Mouse (Mus musculus) gonadal fat pad, adult 2 months (tissue): ENCODE data around the gene Myo5c. TPM values are rescaled to one million over a fixed set of nuclear protein-coding genes. Genes with fewer than 3 reads are reported as not detected.

Experiments used
- DNase-seq: peaks from one replicate; pipeline ENCODE4 v3.0.0-alpha.2; 2012; ENCODE audit warnings: low read depth
- polyA plus RNA-seq: library from polyadenylated mRNA; depleted of rRNA; stranded (reverse); fragments of >200 nt; gene quantifications from 2 replicates; pipeline ENCODE4 v1.2.3, GENCODE M21; 2012

Gene Myo5c
- polyA plus RNA-seq, 1 experiment: 2.2 TPM

DNA sequence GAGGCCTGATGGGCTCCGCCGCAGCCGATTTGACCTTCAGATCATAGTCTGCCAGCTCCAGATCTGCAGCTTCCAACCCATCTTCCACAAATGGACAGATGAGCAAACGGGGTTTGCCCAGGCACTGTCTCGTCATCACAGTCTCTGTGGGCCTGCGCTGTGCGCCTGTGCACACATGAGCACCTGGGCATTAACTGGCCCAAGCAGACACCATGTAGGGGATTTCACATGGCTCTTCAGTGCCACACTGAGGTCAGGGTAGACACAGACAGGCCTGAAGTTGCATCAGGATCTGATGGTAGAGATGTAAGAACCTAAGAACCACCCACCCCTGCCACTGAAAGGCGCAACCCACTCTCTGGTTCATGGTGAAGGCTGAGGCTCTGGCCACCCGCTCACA lies 43.2 kb downstream of the Myo5c start:
- no peak for DNase-seq

DNA sequence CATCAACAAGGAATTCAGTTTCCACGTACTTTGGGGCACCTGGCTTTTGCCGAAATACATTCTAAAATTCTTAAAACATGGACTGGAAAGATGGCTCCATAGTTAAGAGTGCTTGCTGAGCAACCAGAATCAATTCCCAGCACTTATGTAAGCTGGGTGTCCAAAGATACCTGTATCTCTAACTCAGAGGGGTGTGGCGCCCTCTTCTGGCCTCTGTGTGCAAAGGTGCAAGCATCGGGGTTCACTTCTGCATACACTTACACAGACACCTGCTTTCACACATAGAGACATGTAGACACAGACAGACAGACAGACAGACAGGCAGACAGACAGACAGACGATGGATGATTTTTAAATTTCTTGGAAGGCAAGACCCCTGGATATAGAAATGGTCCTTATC lies 49.0 kb downstream of the Myo5c start:
- no peak for DNase-seq

DNA sequence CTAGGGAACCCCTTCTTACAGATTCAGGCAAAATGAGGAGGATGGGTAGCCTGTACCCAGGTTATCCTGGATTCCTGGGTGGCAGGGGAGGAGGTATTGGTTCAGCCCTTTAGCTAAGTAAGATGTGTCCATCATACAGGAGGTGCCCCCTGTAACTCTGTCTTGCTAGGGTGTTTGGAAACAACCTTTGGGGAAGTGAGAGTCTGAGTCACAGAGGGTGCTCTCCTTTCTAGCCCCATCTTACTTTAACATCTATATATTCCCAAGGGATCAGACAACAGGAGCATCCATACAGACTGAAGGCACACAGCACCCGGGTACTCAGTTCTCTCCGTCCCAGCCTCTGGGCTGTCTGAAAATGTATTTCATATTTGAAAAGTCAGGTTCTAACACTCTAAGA lies 50.4 kb downstream of the Myo5c start:
- no peak for DNase-seq

DNA sequence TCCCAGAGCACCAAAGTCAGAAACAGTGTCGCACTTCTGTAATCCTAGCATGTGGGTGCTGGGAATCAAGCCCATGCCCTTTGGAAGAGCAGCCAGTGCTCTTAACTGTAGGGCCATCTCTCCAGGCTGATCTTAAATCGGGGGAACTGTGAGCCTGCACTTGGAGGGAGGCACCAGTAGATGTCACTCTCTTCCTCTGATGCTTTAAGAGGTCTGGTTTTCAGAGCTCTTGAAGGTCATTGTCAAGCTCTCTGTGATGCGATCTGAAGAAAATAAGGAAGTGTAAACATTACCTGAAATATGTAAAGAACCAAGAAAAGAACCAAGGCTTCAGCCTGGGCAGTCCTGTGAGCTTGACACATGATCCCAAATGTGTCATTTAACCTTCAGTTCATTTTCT lies 51.0 kb downstream of the Myo5c start:
- DNase-seq: no peak

DNA sequence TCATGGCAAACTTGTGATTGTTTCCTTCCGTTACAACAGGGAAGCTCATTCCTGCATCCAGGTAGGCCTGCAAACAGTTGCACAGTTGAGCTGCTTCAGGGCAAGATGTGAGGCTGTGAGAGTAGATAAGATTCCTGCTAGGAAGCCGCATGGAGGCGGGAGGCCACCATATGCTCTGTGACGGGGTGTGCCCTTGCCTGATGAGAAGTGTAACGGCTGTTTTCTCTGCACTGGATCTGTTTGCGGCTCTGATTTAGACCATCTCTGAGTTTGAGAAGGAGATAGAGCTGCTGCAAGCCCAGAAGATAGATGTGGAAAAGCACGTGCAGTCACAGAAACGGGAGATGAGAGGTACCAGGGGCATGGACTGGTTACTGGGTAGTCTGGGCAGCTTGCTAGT lies 51.8 kb downstream of the Myo5c start:
- DNase-seq: no peak

DNA sequence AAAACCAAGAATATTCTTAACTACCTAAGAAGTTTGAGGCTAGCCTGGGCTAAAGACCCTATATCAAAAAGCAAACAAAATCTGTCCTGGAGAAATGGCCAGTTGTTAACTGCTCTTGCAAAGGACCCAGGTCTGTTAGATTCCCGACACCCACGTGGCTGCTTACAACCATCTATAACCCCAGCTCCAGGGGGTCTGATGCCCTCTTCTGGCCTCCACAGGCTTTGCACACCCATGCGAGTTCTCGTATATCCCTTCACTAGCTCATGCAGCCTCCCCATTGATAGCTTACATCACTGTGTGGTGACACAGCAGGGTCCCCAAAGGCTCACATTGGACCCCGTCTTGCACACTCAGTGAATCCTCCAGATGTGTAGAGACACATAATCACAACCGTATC lies 53.5 kb downstream of the Myo5c start:
- no peak for DNase-seq

DNA sequence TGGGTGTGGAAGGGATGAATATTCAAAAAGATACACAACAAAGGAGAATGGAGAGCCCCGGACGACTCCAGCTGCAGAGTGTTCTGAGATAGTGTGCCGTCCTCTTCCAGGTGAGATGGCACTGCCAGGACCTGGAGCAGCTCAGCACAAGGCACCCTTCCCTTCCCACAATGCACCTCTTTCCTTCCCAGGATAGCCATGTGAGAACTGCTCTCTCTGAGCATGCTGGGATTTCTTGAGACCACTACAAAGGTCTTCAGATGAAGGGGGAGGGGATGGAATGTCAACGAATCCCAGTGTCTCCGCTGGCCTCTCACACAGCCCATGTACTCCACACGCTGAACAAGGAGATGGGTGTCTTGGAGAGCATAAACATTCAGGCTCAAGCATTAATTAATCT lies 55.8 kb downstream of the Myo5c start:
- DNase-seq: no peak

DNA sequence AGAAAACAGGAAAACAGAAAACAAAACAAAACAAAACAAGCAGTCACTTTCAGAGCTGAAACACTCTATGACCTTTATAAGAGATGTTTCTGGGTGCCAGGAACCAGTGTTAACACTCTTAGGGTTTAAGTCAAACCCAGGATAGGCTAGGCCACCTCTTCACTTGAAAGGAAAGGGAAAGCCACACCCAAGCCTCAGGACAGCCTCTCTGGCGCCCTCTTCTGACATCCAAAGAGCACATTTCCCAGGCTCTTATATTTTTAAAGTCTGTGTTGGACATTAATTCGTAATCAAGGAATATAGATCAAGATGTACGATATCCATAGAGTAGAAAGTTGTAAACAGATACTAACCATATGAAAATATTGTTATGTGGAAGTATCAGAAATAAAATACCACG lies 57.7 kb downstream of the Myo5c start:
- no peak for DNase-seq

DNA sequence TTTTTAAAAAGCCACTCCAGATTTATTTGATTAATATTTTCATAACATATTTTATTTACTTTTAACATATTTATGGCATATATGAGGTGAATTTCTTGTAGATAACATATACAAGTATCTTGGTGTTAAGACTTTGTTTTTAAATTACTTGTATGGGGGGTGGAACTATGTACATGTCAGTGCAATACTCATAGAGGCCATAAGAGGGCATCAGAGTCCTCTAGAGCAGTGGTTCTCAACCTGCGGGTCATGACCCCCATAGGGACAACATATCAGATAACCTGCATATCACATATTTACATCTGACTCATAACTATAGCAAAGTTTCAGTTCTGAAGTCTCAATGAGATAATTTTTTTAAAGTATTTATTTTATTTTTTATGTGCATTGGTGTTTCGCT lies 67.5 kb downstream of the Myo5c start:
- no peak for DNase-seq

DNA sequence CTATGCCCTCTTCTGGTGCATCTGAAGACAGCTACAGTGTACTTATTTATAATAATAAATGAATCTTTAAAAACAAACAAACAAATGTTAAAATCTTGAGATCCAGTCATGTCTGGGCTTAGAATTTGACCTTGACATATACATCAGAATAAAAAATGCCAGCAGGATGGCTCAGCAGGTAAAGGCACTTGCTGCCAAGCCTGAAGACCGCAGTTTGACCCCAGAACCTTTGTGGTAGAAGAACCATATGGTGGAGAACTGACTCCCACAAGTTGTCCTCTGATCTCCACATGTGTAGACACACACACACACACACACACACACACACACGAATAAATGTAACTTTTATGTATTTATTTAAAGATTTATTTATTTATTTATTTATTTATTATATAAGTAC lies 71.2 kb downstream of the Myo5c start:
- no peak for DNase-seq

DNA sequence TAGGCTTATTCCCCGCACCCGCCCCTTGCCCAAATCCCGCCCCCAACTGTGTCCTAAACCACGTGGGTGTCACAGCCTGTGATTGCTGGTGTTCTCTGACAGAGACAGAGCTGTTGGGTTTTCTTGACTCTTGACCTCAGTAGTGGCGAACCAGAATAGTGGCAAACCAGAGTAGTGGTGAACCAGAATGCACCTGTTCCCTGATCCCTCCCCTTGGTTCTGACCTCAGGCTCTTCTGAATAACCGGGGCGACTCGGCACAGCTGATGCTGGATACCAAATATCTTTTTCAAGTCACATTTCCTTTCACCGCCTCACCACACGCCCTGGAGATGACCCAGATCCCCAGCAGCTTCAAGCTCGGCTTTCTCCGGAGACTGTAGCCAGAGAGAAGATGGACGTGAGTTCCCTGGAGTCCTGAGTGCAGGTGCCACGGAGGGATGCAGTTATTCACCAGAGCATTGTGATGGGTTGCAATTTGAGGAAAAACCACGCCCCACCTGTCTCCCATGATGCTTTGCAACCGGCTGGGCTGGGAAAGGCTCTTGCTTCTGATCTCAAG lies 72.0 kb downstream of the Myo5c start:
- no peak for DNase-seq

DNA sequence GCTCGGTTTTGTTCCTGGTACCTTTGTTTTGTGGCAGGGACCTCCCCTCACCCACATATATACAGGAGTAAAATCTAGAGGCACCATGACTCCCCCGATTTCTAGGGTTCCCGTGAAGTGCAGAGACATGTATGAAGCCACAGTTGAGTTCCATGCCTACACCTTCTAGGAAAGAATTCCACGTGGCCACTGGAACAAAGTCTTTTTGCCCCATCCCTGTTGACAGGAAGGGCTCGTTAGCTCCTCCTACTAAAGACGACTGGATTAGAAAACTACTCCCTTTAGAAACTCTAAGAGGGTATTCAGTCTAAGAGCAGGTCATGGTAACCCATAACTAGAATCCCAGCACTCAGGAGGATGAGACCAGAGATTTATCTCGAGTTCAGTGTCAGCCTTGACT lies 72.5 kb downstream of the Myo5c start:
- no peak for DNase-seq

DNA sequence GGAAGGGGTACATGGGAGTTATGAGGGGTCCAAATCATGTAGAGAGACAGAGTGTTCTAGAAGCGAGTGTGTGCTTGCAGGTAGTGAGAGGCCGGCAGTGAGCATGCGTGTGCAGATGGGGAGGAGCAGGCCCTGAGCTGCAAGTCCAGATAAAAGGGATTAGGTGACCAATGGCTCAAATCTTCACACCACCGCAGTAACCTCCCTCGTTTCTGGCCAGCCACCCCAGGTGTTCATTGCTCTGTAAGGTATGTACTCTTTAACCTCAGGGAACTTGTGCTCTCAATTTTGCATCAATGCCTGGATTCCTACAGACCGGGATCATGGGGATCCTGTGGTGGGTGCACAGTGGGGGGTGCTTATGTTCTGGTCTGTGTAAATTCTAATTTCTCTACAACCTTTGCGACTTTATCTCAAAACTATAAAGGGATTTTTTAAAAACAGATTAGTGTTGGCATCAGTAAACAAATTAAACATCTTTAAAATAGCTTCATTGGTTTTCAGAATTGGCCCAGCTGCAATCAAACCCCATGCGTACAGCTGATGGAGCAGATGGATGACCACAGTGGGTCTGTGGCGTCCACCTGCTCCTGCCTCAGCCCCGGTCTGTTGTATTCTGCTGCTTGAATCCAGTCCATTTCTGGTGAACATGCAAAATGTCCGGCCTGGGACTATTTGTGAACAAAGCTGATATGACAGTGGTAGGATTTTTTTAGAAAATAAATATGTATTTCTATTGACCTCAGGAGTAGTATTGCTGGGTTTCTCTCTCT lies 74.5 kb downstream of the Myo5c start, which contains the start of gene Gnb5:
TSS of gene Gnb5 (plus strand) at position 163 of the 773 bp plus-strand sequence.
- DNase-seq: no peak

DNA sequence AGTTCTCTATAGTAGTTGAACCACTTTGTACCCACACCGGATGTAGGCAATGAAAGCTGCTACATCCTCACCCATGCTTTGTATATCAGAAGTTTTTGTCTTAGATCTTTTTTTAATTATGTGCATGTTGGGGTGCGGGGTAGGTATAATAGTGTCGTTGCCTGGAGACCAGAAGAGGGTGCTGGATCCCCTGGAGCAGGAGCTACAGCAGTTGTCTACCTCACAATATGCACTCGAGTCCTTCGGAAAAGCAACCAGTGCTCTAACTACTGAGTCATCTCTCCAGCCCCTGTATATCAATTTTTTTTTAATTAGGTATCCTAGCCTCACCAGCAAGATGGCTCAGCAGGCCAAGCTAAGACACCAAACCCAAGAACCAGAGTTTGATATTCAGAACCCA lies 75.2 kb downstream of the Myo5c start:
- DNase-seq: no peak

DNA sequence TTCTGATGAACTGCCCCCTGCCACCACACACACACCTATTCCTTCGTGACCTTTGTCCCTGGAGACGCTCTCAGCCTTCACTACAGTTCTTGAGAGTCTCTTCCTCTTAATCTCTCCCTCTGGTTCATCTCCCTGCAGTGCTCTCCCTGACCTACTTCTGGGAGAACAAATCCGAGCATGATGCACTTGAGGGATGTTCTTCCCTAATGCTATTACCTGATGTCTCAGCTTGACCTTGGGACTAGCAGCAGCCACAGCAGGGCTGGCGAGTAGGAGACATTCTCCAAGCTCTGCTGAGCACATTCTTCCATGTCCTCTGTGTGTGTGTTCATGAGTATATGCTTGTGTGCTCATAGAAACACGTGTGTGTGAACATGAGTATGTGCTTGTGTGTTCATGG lies 76.8 kb downstream of the Myo5c start:
- no peak for DNase-seq

DNA sequence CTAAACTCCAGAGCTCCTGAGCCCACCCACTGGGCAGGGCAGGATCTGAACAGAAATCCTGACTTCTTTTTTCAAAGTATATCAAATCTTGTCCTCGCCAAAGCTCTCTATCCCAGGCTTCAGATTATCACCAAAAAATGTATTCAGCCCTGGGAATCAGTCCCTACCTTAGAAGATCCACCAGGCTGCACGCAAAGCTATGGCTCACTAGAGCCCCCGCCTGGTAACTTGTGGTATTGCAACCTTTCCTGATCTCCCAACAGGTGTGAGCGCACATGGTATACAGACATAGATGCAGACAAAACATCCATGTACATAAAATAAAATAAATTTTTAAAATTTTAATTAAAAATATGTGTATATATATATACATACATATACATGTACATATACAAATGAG lies 80.2 kb downstream of the Myo5c start:
- DNase-seq: no peak

DNA sequence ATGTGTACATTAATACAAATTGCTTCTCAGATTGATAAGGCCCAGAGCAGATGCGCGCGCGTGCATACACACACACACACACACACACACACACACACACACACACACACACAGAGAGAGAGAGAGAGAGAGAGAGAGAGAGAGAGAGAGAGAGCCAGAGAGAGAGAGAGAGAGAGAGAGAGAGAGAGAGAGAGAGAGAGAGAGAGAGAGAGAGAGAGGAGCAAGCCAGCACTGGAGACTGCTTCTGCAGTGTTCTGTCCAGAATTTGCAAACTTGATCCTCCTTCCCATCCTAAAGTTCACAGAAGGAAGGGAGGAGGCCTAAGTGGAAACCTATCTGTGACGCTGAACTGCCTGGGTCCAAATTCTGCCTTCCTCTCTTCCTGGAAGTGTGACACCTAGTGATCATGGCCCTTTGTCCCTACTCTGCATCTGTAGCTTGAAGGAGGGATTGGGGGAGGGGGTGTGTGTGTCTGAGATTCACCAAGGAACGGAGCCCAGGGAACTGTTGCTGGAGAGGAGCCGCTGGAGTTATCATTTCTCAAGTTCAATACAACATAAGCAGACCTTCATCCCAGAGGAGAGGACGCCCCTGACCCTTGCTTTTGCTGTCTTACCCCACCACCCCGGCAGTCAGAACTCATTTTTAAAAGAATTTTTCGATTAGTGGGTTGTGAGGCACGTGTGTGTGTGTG lies 81.5 kb downstream of the Myo5c start:
- DNase-seq: no peak

DNA sequence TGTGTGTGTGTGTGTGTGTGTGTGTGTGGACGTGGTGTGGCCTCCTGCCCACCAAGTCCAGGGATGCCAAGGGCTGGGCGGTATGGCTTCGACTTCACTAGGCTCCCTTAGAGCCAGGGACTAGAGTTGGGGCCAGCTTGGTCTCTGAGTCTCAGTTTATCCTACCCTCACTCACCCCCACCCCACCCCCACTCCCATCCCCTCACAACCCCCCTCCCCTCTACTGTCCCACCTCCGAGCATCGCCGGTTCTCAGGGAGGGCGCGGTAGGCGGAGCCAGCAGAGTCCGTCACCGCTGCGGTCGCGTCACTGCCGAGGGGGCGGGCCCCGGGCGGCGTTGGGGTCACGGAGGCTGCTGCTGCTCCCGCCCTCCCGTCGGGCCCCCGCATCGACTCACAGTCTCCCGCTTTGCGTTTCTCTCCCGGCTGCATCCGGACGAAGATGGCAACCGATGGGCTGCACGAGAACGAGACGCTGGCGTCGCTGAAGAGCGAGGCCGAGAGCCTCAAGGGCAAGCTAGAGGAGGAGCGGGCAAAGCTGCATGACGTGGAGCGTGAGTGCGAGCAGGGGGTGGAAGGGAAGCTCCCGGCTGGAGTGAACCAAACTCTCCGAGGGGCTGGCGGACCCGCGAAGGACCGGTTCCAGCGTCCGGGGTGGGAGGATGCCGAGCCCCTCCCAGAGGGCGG lies 82.2 kb downstream of the Myo5c start:
- no peak for DNase-seq

DNA sequence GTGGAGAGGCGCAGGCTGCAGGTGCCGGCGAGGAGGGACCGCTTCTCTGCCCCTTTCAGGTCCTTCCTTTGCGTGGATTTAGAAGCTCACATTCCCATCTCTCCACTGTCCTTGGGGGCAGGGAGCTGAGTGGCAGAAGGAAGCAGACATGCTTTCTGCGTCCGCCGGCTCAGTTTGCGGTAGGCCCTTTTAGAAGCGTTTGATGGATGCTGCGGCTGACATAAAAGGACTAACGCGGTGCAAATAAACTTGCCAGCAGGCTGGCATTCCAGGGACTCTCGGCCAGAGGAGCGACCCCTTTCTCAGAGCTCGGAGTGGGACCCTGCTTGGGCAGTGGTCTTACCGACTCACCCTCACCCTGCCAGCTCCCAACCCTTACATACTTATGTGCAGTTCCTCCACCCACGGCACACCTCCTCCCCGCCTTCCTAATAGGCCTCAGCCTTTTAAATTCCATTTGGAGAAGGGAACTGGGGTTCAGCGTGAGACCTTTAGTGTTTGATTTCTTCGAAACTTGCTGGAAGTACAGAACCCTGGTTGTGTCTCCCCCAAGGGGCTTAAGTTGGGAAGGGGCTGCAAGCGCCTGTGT lies 82.8 kb downstream of the Myo5c start:
- no peak for DNase-seq

DNA sequence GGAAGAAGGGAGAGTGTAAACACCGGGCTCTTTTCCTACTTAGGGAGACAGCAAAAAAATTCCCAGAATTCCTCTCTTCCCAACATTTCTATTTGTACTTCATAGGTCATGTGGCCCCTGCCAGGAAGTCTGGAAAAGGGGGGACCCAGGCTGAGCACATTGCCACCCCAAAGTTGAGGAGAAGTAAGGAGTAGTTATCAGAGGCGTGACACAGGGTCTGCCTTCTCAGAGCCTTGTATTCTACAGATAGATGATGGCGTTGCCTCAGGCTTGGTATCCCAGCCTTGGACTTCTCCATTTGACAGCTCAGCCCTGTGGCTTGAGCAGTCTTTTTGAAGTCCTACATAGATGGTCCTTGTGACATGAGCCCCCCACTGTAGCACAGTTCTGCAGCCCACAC lies 83.4 kb downstream of the Myo5c start:
- DNase-seq: no peak

DNA sequence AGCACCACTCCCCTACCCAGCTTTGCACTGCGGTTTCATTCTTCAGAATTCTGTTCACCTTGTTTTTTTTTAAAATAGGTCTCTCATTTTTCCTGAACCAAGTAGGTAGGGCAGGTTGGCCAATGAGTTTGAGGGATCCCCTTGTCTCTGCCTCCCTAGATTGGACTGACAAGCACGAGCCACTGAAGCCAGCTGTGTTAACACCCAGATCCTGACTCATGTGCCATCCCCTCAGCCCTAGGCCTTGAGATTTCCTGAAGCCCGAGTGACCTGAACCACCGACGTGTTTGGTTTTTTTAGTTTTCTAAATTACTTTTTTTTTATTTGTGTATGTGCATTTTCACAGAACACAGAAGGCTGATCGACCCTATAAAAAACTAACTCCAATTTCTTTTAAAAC lies 85.0 kb downstream of the Myo5c start:
- DNase-seq: no peak

DNA sequence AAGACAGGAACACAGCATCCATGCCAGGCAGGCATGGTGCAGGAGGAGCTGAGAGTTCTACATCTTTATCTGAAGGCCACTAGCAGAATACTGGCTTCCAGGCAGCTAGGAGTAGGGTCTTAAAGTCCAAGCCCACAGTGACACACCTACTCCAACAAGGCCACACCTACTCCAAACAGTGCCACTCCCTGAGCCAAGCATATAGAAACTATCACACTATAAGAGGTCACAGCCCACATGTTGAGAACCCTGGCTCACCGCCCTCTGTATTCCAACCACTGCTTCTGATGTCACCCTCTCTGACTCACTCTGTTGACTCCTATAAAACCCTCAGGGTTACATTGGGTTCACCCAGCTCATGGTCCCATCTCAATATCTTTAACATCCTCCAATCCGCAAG lies 86.4 kb downstream of the Myo5c start:
- DNase-seq: no peak
